Mouse (Mus musculus) heart, embryonic 14.5 days (tissue): ENCODE data around the gene Scamp2. TPM values are rescaled to one million over a fixed set of nuclear protein-coding genes. Genes with fewer than 3 reads are reported as not detected.

Source experiments
- ATAC-seq: fragments of 200-750 bp; cut with Nextera tagmentation; 2 replicates; pipeline ENCODE4 v1.8.0; 2017; ENCODE audit warnings: low read depth, moderate TSS enrichment; ENCODE audit not compliant: insufficient number of reproducible peaks, insufficient read depth, low FRiP score
- H3K27ac ChIP-seq, 2 experiments: fragments of 200-500 bp in 1 of 2; fragments of 300-500 bp in 1 of 2; sonication (generic) in 1 of 2; replicated peaks in 1 of 2; 2 replicates each; pipeline ENCODE4 v1.5.1; 2012 to 2014; ENCODE audit warnings: low read depth in 2 of 2, low read length in 2 of 2, control low read depth in 1 of 2, mild to moderate bottlenecking in 1 of 2, mixed read lengths in 1 of 2; ENCODE audit not compliant: control insufficient read depth in 1 of 2, insufficient read depth in 1 of 2
- H3K27me3 ChIP-seq: fragments of 300-500 bp; sonication (generic); 2 replicates; pipeline ENCODE4 v1.6.1; 2014; ENCODE audit warnings: mild to moderate bottlenecking, low read length, control low read depth; ENCODE audit not compliant: control insufficient read depth, insufficient read depth
- H3K36me3 ChIP-seq: fragments of 300-500 bp; sonication (generic); 2 replicates; pipeline ENCODE4 v1.6.1; 2014; ENCODE audit warnings: mild to moderate bottlenecking, control low read depth, low read length, mixed read lengths; ENCODE audit not compliant: control insufficient read depth, insufficient read depth
- H3K4me1 ChIP-seq, 2 experiments: fragments of 200-500 bp in 1 of 2; fragments of 300-500 bp in 1 of 2; sonication (generic) in 1 of 2; 2 replicates each; pipeline ENCODE4 v1.6.1; 2012 to 2014; ENCODE audit warnings: low read length in 2 of 2, control low read depth in 1 of 2, mixed read lengths in 1 of 2; ENCODE audit not compliant: control insufficient read depth in 2 of 2, insufficient read depth in 2 of 2
- H3K4me2 ChIP-seq: fragments of 300-500 bp; sonication (generic); 2 replicates; pipeline ENCODE4 v1.6.1; 2014; ENCODE audit warnings: mild to moderate bottlenecking, low read length
- H3K4me3 ChIP-seq, 2 experiments: fragments of 200-500 bp in 1 of 2; fragments of 300-500 bp in 1 of 2; sonication (generic) in 1 of 2; 2 replicates each; pipeline ENCODE4 v1.5.1; 2012 to 2014; ENCODE audit warnings: low read length in 2 of 2, mild to moderate bottlenecking in 2 of 2, control low read depth in 1 of 2, low read depth in 1 of 2, moderate library complexity in 1 of 2; ENCODE audit not compliant: control insufficient read depth in 1 of 2, insufficient read depth in 1 of 2
- H3K9ac ChIP-seq: fragments of 300-500 bp; sonication (generic); 2 replicates; pipeline ENCODE4 v1.6.1; 2014; ENCODE audit warnings: mild to moderate bottlenecking, low read length
- H3K9me3 ChIP-seq: fragments of 300-500 bp; sonication (generic); 2 replicates; pipeline ENCODE4 v1.6.1; 2016; ENCODE audit warnings: low read length, control low read depth; ENCODE audit not compliant: control insufficient read depth
- WGBS: fragments of 180-500 bp; shearing (Covaris S2); extraction: QIAGEN DNeasy Blood & Tissue Kit; methylation state at CpG from one replicate; pipeline ENCODE4 v1.1.7; 2014; 5-methylcytosine and 5-hydroxymethylcytosine counted together
- polyA plus RNA-seq: library from polyadenylated mRNA; unstranded; fragments of >200 nt; fragmentation: Nextera tagmentation; extraction: Ambion mirVana; gene quantifications from 2 replicates; pipeline ENCODE4 v1.2.1, GENCODE M21; 2014

Scamp2 gene
- polyA plus RNA-seq, 1 experiment from 2014 or later = 56.5 TPM

DNA sequence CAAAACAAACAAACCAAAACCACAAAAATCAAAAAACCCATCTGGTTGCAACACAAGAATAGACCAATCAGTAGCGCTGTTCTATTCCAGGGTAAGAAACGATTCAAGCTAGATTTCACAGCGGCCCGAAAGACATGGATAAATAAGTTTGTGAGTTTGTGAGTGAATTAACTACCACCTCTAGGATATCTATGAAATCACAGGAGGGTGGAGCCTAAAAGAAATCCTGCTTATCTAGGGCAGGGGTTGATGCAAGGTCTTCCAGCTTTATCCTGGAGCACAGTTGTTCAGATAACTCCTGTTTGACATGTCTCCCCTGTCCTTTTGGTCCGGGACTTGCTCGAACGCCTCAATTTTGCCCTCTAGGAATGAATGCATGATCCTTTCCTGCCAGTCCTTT, 480 bp upstream of the Scamp2 start:
- Histone ChIP-seq H3K9me3 (no peaks in the 10 kb centered on the region), H3K4me3 (peak overlapping the region; percentile 64 to 97), H3K4me1 (peaks cover 7 to 24% of the 10 kb centered on the region in 2 experiments), H3K27ac (no peak overlapping the region; a peak in 1 of 4 replicates), H3K9ac (peak overlapping the region; percentile 73), H3K4me2 (peak overlapping the region; percentile 95), H3K27me3 (no peaks in the 10 kb centered on the region), H3K36me3 (no peaks in the 10 kb centered on the region)
- WGBS = 25% methylated on average over 7 of the region's 7 CpGs
- ATAC-seq = no peak

DNA sequence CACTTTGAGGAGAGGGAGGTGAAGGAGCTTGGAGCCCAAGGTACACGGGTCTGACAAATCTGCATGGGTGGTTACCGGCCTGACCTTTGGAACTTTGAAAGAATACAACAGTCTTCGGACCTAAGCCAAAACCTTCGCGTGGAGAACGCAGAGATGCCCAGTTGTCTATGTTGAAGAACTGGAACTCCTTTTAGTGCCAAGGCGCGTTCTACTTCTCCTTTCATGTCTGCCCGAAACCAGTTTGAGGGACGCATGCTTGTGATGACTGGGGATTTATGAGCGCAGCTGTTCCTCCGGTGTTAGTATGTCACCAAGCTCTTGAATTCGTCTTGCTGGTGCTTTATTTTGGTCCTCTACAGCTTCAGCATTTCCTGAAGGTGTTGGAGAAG, 962 bp downstream of the Scamp2 start:
- Histone ChIP-seq H3K9ac (peak overlapping the region; percentile 73), H3K9me3 (no peaks in the 10 kb centered on the region), H3K4me1 (peaks cover 11 to 33% of the 10 kb centered on the region in 2 experiments), H3K4me3 (peak overlapping the region; percentile 64 to 97; a peak in 3 of 4 replicates), H3K27ac (no peak overlapping the region), H3K27me3 (no peaks in the 10 kb centered on the region), H3K4me2 (peak overlapping the region; percentile 95), H3K36me3 (no peaks in the 10 kb centered on the region)
- WGBS = 78% methylated on average over 13 of the region's 13 CpGs
- no peak for ATAC-seq

DNA sequence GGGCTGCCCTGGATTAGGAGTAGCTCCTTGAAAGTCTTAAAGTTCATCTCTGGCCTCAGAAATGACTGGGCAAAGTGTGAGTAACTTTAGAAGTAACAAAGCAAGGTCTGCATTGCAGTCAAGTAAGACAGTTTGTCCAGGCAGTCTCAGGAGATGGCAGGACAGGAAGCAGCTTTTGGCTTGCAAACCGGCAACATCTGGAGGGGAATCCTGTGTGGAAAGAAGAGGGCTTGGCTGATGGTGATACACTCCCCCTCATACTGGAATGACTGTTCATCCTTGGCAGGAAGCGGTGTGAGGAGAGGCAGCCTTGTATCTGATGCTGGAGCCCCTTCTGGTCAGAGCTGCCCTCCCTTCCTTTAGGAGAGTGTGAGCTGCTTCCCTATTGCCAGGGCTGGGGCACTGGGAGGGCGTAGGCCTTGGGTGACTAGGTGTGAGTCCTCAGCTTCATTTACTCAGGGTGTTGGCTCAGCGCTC, 2.2 kb downstream of the Scamp2 start:
- Histone ChIP-seq H3K4me1 (peaks cover 11 to 33% of the 10 kb centered on the region in 2 experiments), H3K4me2 (peak overlapping the region; percentile 36; the same call in 1 of the 2 replicates), H3K4me3 (no peak overlapping the region), H3K9me3 (no peaks in the 10 kb centered on the region), H3K9ac (peak overlapping the region; percentile 46; the same call in 1 of the 2 replicates), H3K36me3 (peaks cover 3% of the 10 kb centered on the region; the same call in 1 of the 2 replicates), H3K27ac (peak overlapping the region; percentile 44 to 51; a peak in 3 of 4 replicates), H3K27me3 (no peaks in the 10 kb centered on the region)
- WGBS = 55% methylated on average over 4 of the region's 4 CpGs
- no peak for ATAC-seq

DNA sequence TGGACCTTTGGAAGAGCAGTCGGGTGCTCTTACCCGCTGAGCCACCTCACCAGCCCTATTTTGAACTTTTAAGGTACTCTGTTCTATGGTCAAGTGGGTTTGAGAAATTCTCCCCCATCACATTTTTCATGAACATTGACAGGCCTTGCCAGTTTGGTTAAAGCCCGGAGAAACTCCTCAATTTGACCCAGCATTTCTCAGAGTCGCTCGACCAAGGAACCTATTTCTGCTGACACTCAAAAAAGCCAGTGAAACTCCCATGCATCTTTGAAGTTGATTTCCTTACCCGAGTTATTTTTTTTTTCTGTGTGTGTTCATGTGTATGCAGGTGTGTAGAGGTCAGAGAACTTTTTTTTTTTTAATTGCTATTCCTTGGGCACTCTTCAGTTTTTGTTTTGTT, 3.9 kb downstream of the Scamp2 start:
- WGBS = 89% methylated on average over 6 of the region's 6 CpGs
- no peak overlapping the region for H3K4me2 ChIP-seq

DNA sequence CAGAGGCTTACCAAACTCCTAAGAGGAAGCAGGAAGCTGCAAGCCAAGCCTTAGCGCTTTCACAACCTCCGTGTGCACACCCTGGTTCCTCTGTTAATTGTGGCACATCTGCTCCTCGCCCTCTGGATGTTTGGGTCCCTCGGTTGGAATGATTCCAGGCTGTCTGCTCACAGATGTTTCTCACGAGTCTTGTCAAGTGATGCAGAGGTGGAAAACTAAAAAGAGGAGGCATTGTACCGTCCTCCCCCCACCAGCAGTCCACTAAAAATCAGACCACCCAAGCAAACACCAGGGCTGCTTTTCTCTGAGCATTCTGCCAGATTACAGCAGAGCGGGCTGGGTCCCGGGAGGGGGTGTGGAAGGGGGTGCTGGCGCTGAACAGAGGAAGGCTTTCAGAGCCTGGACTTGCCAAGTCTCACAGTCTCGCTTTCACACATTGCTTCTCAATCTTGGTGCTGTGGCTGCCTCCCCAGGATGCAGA, 5.0 kb downstream of the Scamp2 start:
- WGBS = 40% methylated on average over 10 of the region's 10 CpGs
- Histone ChIP-seq H3K4me1 (peaks cover 11 to 28% of the 10 kb centered on the region in 2 experiments), H3K4me3 (no peak overlapping the region), H3K9me3 (no peaks in the 10 kb centered on the region), H3K9ac (0 out of 2 replicates have a peak overlapping the region, but pooled peaks have one; percentile 8), H3K27ac (peak overlapping the region in 1 of 2 experiments; percentile 30; a peak in 1 of 4 replicates), H3K27me3 (no peaks in the 10 kb centered on the region), H3K36me3 (peaks cover 17% of the 10 kb centered on the region), H3K4me2 (no peak overlapping the region)
- no peak for ATAC-seq

More for the DNA sequence above, 3.9 kb downstream of the Scamp2 start:
- H3K9ac ChIP-seq = no peak overlapping the region
- H3K4me3 ChIP-seq = no peak overlapping the region
- H3K27me3 ChIP-seq = no peaks in the 10 kb centered on the region
- no peaks in the 10 kb centered on the region for H3K9me3 ChIP-seq
- H3K27ac ChIP-seq = no peak overlapping the region
- peaks cover 11 to 33% of the 10 kb centered on the region in 2 experiments for H3K4me1 ChIP-seq
- H3K36me3 ChIP-seq = peaks cover 17% of the 10 kb centered on the region
- ATAC-seq = no peak

DNA sequence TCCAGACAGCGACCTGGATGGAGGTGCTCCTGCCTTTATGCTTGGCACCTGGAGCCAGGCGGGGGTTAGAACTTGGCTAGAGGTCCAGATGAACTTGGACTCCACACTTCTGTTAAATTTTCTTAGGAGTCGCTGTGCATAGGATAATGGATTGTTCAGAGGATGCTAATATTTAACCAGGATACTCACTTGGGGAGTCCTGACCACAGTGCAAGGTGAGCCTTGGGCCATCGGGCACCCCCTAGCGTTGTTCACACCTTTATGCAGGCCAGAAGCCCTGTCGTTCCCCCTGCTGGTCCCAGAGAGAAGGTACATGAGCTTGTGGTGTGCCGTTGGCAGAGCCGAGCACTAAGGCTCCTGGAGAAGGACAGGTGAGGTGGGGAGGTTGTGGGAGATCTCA, 6.1 kb downstream of the Scamp2 start:
- H3K27me3 ChIP-seq = no peaks in the 10 kb centered on the region
- H3K9me3 ChIP-seq = no peaks in the 10 kb centered on the region
- 57% methylated on average over 8 of the region's 8 CpGs for WGBS
- no peak overlapping the region for H3K4me3 ChIP-seq
- no peak overlapping the region for H3K4me2 ChIP-seq
- peaks cover 17% of the 10 kb centered on the region for H3K36me3 ChIP-seq
- peaks cover 8 to 21% of the 10 kb centered on the region in 2 experiments for H3K4me1 ChIP-seq
- no peak overlapping the region for H3K9ac ChIP-seq
- no peak for ATAC-seq
- no peak overlapping the region for H3K27ac ChIP-seq

DNA sequence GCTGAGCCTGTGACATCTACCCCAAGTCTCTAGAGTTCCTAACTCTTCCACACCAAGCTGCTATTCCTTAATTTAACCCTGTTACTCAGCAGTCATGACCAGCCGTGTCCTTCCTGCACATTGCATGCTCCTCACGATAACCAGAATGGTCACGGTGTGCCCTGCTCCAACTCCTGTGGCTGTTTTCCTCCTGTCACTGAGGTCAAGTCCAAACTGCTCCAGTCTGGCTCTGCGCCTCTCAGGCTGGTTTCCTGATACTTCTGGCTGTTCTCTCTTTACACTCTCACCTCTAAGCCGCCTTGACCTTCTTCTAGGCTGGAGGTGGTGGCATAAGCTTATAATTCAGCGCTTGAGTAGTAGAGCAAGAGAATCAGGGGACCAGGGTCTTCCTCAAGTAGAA, 7.8 kb downstream of the Scamp2 start:
- H3K27ac ChIP-seq = no peak overlapping the region
- no peak overlapping the region for H3K9ac ChIP-seq
- H3K27me3 ChIP-seq = no peaks in the 10 kb centered on the region
- 83% methylated on average over 6 of the region's 6 CpGs for WGBS
- peaks cover 5 to 8% of the 10 kb centered on the region in 2 experiments; a peak in 3 of 4 replicates for H3K4me1 ChIP-seq
- ATAC-seq = no peak
- H3K36me3 ChIP-seq = peaks cover 17% of the 10 kb centered on the region
- no peaks in the 10 kb centered on the region for H3K9me3 ChIP-seq
- no peak overlapping the region for H3K4me2 ChIP-seq
- H3K4me3 ChIP-seq = no peak overlapping the region

DNA sequence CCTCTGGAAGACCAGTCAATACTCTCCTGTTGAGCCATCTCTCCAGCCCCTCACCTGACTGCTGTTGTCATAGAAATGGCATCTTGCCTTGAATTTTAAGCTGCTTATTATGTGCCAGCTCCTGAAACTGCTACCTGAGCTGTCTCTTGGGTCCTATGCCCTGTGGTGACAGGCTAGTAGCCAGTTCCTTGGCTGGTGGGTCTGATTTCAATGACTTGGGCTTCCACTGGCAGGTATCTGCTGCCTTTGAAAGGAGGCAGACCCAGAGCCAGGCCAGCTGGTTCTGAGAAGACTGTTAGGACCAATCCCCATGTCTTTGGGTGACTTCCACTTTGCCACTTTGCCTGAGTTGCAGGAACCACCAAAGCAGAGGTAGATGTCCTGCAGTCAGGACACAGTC, 13.7 kb downstream of the Scamp2 start:
- no peak overlapping the region for H3K27ac ChIP-seq
- no peaks in the 10 kb centered on the region for H3K9me3 ChIP-seq
- H3K4me3 ChIP-seq = no peak overlapping the region
- H3K4me2 ChIP-seq = no peak overlapping the region
- H3K9ac ChIP-seq = no peak overlapping the region
- H3K4me1 ChIP-seq = peaks cover 0 to 2% of the 10 kb centered on the region in 2 experiments; a peak in 1 of 4 replicates
- no peaks in the 10 kb centered on the region for H3K27me3 ChIP-seq
- peaks cover 24% of the 10 kb centered on the region for H3K36me3 ChIP-seq
- ATAC-seq = no peak
